Mouse (Mus musculus) ES-E14 (cell line): ENCODE results near the gene Rrbp1.

Source experiments
- CHD2 ChIP-seq: IDR thresholded peaks from 2 replicates; pipeline ENCODE4 v1.6.1; 2014; ENCODE audit warnings: mild to moderate bottlenecking, low read depth, low read length, inconsistent platforms
- HCFC1 ChIP-seq: IDR thresholded peaks from 2 replicates; pipeline ENCODE4 v1.6.1; 2012; ENCODE audit warnings: low read length, inconsistent platforms, borderline replicate concordance; ENCODE audit not compliant: insufficient read depth
- MAFK ChIP-seq: IDR thresholded peaks from 2 replicates; pipeline ENCODE4 v1.6.1; 2014; ENCODE audit warnings: mild to moderate bottlenecking, low read depth, low read length, inconsistent platforms; ENCODE audit not compliant: insufficient read depth

DNA sequence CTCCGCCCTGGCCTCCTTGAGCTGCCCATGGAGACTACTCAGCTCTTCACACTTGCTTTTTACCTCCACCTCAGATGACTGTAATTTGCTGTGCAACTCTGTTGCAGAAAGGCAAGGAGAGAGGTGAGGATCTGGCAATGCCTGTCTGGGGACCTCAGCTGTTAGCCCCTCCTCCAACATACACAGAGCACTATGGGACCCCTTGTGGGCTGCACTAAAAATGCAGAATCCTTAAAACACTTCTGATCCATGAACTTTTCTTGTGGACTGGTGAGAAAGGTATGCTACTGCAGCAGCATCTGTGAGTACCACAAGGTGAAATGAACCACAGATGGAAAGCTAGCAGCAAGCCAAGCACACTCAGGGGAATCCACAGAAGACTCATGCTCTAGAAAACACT lies 47.7 kb downstream of the Rrbp1 start:
- TF ChIP-seq MAFK (no peak), HCFC1 (no peak), CHD2 (no peak)
